Mouse (Mus musculus) midbrain, postnatal 0 days (tissue): ENCODE data around the gene Cacna1c. TPM values are rescaled to one million over a fixed set of nuclear protein-coding genes. Genes with fewer than 3 reads are reported as not detected.

ENCODE experiments used
- ATAC-seq: fragments of 200-750 bp; cut with Nextera tagmentation; 2 replicates; pipeline ENCODE4 v1.8.0; 2017; ENCODE audit warnings: moderate number of reproducible peaks, mild to moderate bottlenecking, moderate TSS enrichment, moderate library complexity; ENCODE audit not compliant: low FRiP score
- DNase-seq: peaks from one replicate; pipeline ENCODE4 v3.0.0-alpha.2; 2015; ENCODE audit warnings: low spot score
- H3K27ac ChIP-seq: fragments of 300-500 bp; sonication (generic); 2 replicates; pipeline ENCODE4 v1.5.1; 2014; ENCODE audit warnings: low read depth, mild to moderate bottlenecking, low read length, mixed read lengths
- H3K27me3 ChIP-seq: fragments of 300-500 bp; sonication (generic); 2 replicates; pipeline ENCODE4 v1.6.1; 2014; ENCODE audit warnings: low read length, control low read depth, mixed read lengths; ENCODE audit not compliant: insufficient read depth
- H3K36me3 ChIP-seq: fragments of 300-500 bp; sonication (generic); 2 replicates; pipeline ENCODE4 v1.6.1; 2014; ENCODE audit warnings: low read length, control low read depth, mixed read lengths; ENCODE audit not compliant: insufficient read depth
- H3K4me1 ChIP-seq: fragments of 300-500 bp; sonication (generic); 2 replicates; pipeline ENCODE4 v1.6.1; 2014; ENCODE audit warnings: mild to moderate bottlenecking, control low read depth, antibody characterized with exemption, low read length, mixed read lengths; ENCODE audit not compliant: insufficient read depth
- H3K4me2 ChIP-seq: fragments of 300-500 bp; sonication (generic); 2 replicates; pipeline ENCODE4 v1.6.1; 2014; ENCODE audit warnings: low read depth, mild to moderate bottlenecking, low read length, mixed read lengths; ENCODE audit not compliant: poor library complexity, severe bottlenecking
- H3K4me3 ChIP-seq: fragments of 300-500 bp; sonication (generic); 2 replicates; pipeline ENCODE4 v1.5.1; 2014; ENCODE audit warnings: low read depth, mild to moderate bottlenecking, low read length, moderate library complexity
- H3K9ac ChIP-seq: fragments of 300-500 bp; sonication (generic); replicated peaks from 2 replicates; pipeline ENCODE4 v1.6.1; 2014; ENCODE audit warnings: mild to moderate bottlenecking, low read length, moderate library complexity, mixed read lengths; ENCODE audit not compliant: poor library complexity, severe bottlenecking
- H3K9me3 ChIP-seq: fragments of 300-500 bp; sonication (generic); 2 replicates; pipeline ENCODE4 v1.6.1; 2016; ENCODE audit warnings: low read length, control low read depth
- CTCF ChIP-seq: IDR thresholded peaks from 2 replicates; pipeline ENCODE4 v1.5.1; 2016; ENCODE audit warnings: antibody characterized with exemption, mild to moderate bottlenecking
- WGBS: fragments of 180-500 bp; shearing (Covaris S2); extraction: QIAGEN DNeasy Blood & Tissue Kit; methylation state at CpG from one replicate; pipeline ENCODE4 v1.1.7; 2014; 5-methylcytosine and 5-hydroxymethylcytosine counted together
- polyA plus RNA-seq: library from polyadenylated mRNA; unstranded; fragments of >200 nt; fragmentation: Nextera tagmentation; extraction: Ambion mirVana; gene quantifications from 2 replicates; pipeline ENCODE4 v1.2.1, GENCODE M21; 2015
- total RNA-seq: library from RNA; depleted of rRNA; stranded (reverse); fragments of >200 nt; gene quantifications from 2 replicates; pipeline ENCODE4 v1.2.3, GENCODE M21; 2014

Cacna1c gene
- total and polyA plus RNA-seq, 2 experiments from 2014 or later: 4.9 to 33.9 TPM

- Histone ChIP-seq H3K27me3 (no peaks in the 10 kb centered on the region), H3K9ac (no peak overlapping the region), H3K4me1 (peaks cover 16% of the 10 kb centered on the region; the same call in 1 of the 2 replicates), H3K27ac (no peak overlapping the region), H3K9me3 (no peaks in the 10 kb centered on the region), H3K4me3 (no peak overlapping the region), H3K4me2 (no peak overlapping the region), H3K36me3 (no peaks in the 10 kb centered on the region)
- ATAC-seq (no peak), DNase-seq (no peak)
- WGBS: 58% methylated on average over 8 of the region's 8 CpGs
- no peak for TF ChIP-seq CTCF
These were observed 362.2 kb downstream of the Cacna1c start for GRCm38 (mm10) chr6:118834046-118834445.

GRCm38 (mm10) chr6:118833049-118833448, 363.2 kb downstream of the Cacna1c start:
- Histone ChIP-seq H3K27me3 (no peaks in the 10 kb centered on the region), H3K27ac (no peak overlapping the region), H3K4me1 (peaks cover 11% of the 10 kb centered on the region; the same call in 1 of the 2 replicates), H3K9ac (no peak overlapping the region), H3K36me3 (no peaks in the 10 kb centered on the region), H3K4me3 (no peak overlapping the region), H3K9me3 (no peaks in the 10 kb centered on the region), H3K4me2 (no peak overlapping the region)
- 79% methylated on average over 7 of the region's 7 CpGs for WGBS
- ATAC-seq: no peak
- DNase-seq: no peak
- TF ChIP-seq CTCF: no peak

- no peaks in the 10 kb centered on the region for H3K27me3 ChIP-seq
- WGBS: 96% methylated on average over 2 of the region's 2 CpGs
- DNase-seq: no peak
- H3K4me2 ChIP-seq: no peak overlapping the region
- no peaks in the 10 kb centered on the region for H3K9me3 ChIP-seq
- no peak overlapping the region for H3K9ac ChIP-seq
- H3K4me1 ChIP-seq: peaks cover 11% of the 10 kb centered on the region; the same call in 1 of the 2 replicates
- H3K4me3 ChIP-seq: no peak overlapping the region
- no peaks in the 10 kb centered on the region for H3K36me3 ChIP-seq
- ATAC-seq: no peak
- no peak overlapping the region for H3K27ac ChIP-seq
- no peak for TF ChIP-seq CTCF
These were observed 363.6 kb downstream of the Cacna1c start for GRCm38 (mm10) chr6:118832616-118833015.

- H3K9me3 ChIP-seq: no peaks in the 10 kb centered on the region
- no peaks in the 10 kb centered on the region for H3K36me3 ChIP-seq
- WGBS: 78% methylated on average over 5 of the region's 5 CpGs
- ATAC-seq: no peak
- no peaks in the 10 kb centered on the region for H3K27me3 ChIP-seq
- no peak overlapping the region for H3K4me2 ChIP-seq
- DNase-seq: no peak
- no peak overlapping the region for H3K9ac ChIP-seq
- H3K27ac ChIP-seq: no peak overlapping the region
- TF ChIP-seq CTCF: no peak
- H3K4me3 ChIP-seq: no peak overlapping the region
- peaks cover 9% of the 10 kb centered on the region for H3K4me1 ChIP-seq
These were observed 365.4 kb downstream of the Cacna1c start for GRCm38 (mm10) chr6:118830851-118831250.

GRCm38 (mm10) chr6:118828187-118828586, 368.0 kb downstream of the Cacna1c start:
- ATAC-seq (no peak), DNase-seq (no peak)
- TF ChIP-seq CTCF: no peak
- H3K4me3 ChIP-seq: no peak overlapping the region
- no peak overlapping the region for H3K9ac ChIP-seq
- WGBS: 89% methylated on average over 4 of the region's 4 CpGs
- H3K36me3 ChIP-seq: no peaks in the 10 kb centered on the region
- H3K4me1 ChIP-seq: peaks cover 6% of the 10 kb centered on the region; the same call in 1 of the 2 replicates
- H3K27ac ChIP-seq: no peak overlapping the region
- no peaks in the 10 kb centered on the region for H3K27me3 ChIP-seq
- no peak overlapping the region for H3K4me2 ChIP-seq
- H3K9me3 ChIP-seq: no peaks in the 10 kb centered on the region

GRCm38 (mm10) chr6:118827560-118827959, 368.7 kb downstream of the Cacna1c start:
- Histone ChIP-seq H3K4me1 (peaks cover 6% of the 10 kb centered on the region; the same call in 1 of the 2 replicates), H3K27ac (peak overlapping the region; percentile 21; the same call in 1 of the 2 replicates), H3K4me3 (no peak overlapping the region), H3K9me3 (no peaks in the 10 kb centered on the region), H3K27me3 (no peaks in the 10 kb centered on the region), H3K4me2 (no peak overlapping the region), H3K36me3 (no peaks in the 10 kb centered on the region), H3K9ac (no peak overlapping the region)
- 37% methylated on average over 8 of the region's 8 CpGs for WGBS
- no peak for DNase-seq
- ATAC-seq: peak; percentile 58; the same call in 1 of the 2 replicates
- no peak for TF ChIP-seq CTCF
